Mouse (Mus musculus): ENCODE results near the gene Vkorc1. TPM values are rescaled to one million over a fixed set of nuclear protein-coding genes. Genes with fewer than 3 reads are reported as not detected.
"Not testable (repeated sequence)": the region's sequence is repeated elsewhere in the genome, so short reads cannot be mapped to it uniquely, and the experiment has no call there.

Vkorc1 gene
- polyA plus RNA-seq (2015; fragmentation: Nextera tagmentation; extraction: Ambion mirVana) = 260 and 261 TPM in 2 replicates

- H3K9ac ChIP-seq (ENCODE audit: low read depth, low read length) = peak within 1 kb of the TSS; percentile 79
- H3K4me1 ChIP-seq (ENCODE audit: control insufficient read depth, insufficient read depth, low read length) = peaks cover 18% of the 10 kb centered on the region
- no peaks in the 10 kb centered on the region for H3K36me3 ChIP-seq (ENCODE audit: control insufficient read depth, insufficient read depth, low read length)
- peak within 1 kb of the TSS; percentile 86 for H3K4me2 ChIP-seq (ENCODE audit: low read depth, low read length)
- peak; percentile 92 for ATAC-seq
- under 1% methylated on average over 26 of the region's 26 CpGs for WGBS
- no peaks in the 10 kb centered on the region for H3K27me3 ChIP-seq (replicated peaks; ENCODE audit: control insufficient read depth, insufficient read depth, low read length)
- H3K27ac ChIP-seq (ENCODE audit: low read length) = peak within 1 kb of the TSS; percentile 92
- H3K4me3 ChIP-seq (ENCODE audit: low read length) = peak within 1 kb of the TSS; percentile 72
- H3K9me3 ChIP-seq (ENCODE audit: control insufficient read depth, low read length) = no peaks in the 10 kb centered on the region
These were observed at the start of gene Vkorc1, which contains the start of gene Gm21974 for GRCm38 (mm10) chr7:127895442-127895841. Gene Vkorc1, minus strand, starts transcription at chr7:127895617. Gene Gm21974, minus strand, starts transcription at chr7:127895454.

- Histone ChIP-seq H3K4me2 (ENCODE audit: low read depth, low read length) (peak overlapping the region; percentile 26), H3K9ac (ENCODE audit: low read depth, low read length) (peak overlapping the region; percentile 22)
These were observed 49.2 kb upstream of the Vkorc1 start for GRCm38 (mm10) chr7:127944614-127945013.

GRCm38 (mm10) chr7:127942097-127942496 is 46.7 kb upstream of the Vkorc1 start:
- H3K36me3 ChIP-seq (ENCODE audit: control insufficient read depth, insufficient read depth, low read length); H3K4me1 ChIP-seq (ENCODE audit: control insufficient read depth, insufficient read depth, low read length); H3K27ac ChIP-seq (ENCODE audit: low read length); H3K9me3 ChIP-seq (ENCODE audit: control insufficient read depth, low read length); H3K4me3 ChIP-seq (ENCODE audit: low read length); H3K9ac ChIP-seq (ENCODE audit: low read depth, low read length); H3K4me2 ChIP-seq (ENCODE audit: low read depth, low read length); ATAC-seq: not testable (repeated sequence)
- WGBS = 53% methylated on average over 2 of the region's 2 CpGs
- peaks cover 13% of the 10 kb centered on the region for H3K27me3 ChIP-seq (replicated peaks; ENCODE audit: control insufficient read depth, insufficient read depth, low read length)

More at GRCm38 (mm10) chr7:127944614-127945013, 49.2 kb upstream of the Vkorc1 start:
- peaks cover 13% of the 10 kb centered on the region for H3K27me3 ChIP-seq (replicated peaks; ENCODE audit: control insufficient read depth, insufficient read depth, low read length)
- peak; percentile 54; the same call in 1 of the 2 replicates for ATAC-seq
- H3K27ac ChIP-seq (ENCODE audit: low read length) = no peak overlapping the region
- no peaks in the 10 kb centered on the region for H3K36me3 ChIP-seq (ENCODE audit: control insufficient read depth, insufficient read depth, low read length)
- peak overlapping the region; percentile 9; the same call in 1 of the 2 replicates for H3K4me3 ChIP-seq (ENCODE audit: low read length)
- WGBS = 7% methylated on average over 23 of the region's 23 CpGs
- peaks cover 11% of the 10 kb centered on the region; the same call in 1 of the 2 replicates for H3K4me1 ChIP-seq (ENCODE audit: control insufficient read depth, insufficient read depth, low read length)
- H3K9me3 ChIP-seq (ENCODE audit: control insufficient read depth, low read length) = no peaks in the 10 kb centered on the region

DNA sequence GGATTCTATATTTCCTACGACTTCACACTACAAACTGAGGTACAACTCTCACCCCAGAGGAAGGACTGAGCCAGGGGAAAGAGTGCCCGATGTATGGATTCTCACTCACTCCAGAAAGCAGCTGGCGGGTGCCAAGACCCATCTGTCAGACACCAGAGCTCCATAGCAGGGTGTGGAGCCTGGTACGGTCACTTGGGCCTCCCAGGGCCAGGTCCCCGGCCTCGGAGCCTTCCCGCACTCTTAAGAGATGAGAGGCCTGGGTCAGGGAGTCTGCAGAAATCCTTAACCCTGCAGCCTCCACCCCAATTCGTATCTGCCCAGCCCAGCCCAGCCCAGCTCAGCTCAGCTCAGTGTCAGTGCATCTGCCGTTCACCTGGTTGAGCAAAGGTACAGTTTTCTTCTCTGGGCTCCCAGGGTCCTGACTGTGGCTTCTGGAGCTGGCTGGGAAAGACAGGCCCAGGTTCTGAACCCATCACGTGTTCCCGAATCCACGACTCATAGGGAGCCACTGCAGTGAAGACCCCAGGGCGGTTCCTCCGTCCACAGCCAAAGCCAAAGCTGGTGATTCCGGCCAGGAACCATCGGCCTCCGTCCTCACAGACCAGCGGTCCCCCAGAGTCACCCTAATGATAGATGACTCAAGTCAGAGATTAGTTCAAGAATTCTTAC is 40.9 kb upstream of the Vkorc1 start:
- 51% methylated on average over 18 of the region's 18 CpGs for WGBS
- no peak for ATAC-seq
- H3K27ac ChIP-seq (ENCODE audit: low read length) = peak overlapping the region; percentile 69; the same call in 1 of the 2 replicates

GRCm38 (mm10) chr7:127935748-127936159 is 40.3 kb upstream of the Vkorc1 start:
- no peaks in the 10 kb centered on the region for H3K9me3 ChIP-seq (ENCODE audit: control insufficient read depth, low read length)
- no peaks in the 10 kb centered on the region for H3K27me3 ChIP-seq (replicated peaks; ENCODE audit: control insufficient read depth, insufficient read depth, low read length)
- ATAC-seq = peak; percentile 49
- peak overlapping the region; percentile 96 for H3K4me2 ChIP-seq (ENCODE audit: low read depth, low read length)
- H3K4me1 ChIP-seq (ENCODE audit: control insufficient read depth, insufficient read depth, low read length) = peaks cover 42% of the 10 kb centered on the region
- H3K27ac ChIP-seq (ENCODE audit: low read length) = peak overlapping the region; percentile 69
- H3K4me3 ChIP-seq (ENCODE audit: low read length) = peak overlapping the region; percentile 79
- no peaks in the 10 kb centered on the region for H3K36me3 ChIP-seq (ENCODE audit: control insufficient read depth, insufficient read depth, low read length)
- peak overlapping the region; percentile 89 for H3K9ac ChIP-seq (ENCODE audit: low read depth, low read length)
- under 1% methylated on average over 38 of the region's 38 CpGs for WGBS

More for the DNA sequence above, 40.9 kb upstream of the Vkorc1 start:
- Histone ChIP-seq H3K4me1 (ENCODE audit: control insufficient read depth, insufficient read depth, low read length) (peaks cover 39% of the 10 kb centered on the region), H3K9ac (ENCODE audit: low read depth, low read length) (peak overlapping the region; percentile 89), H3K4me2 (ENCODE audit: low read depth, low read length) (peak overlapping the region; percentile 96), H3K27me3 (replicated peaks; ENCODE audit: control insufficient read depth, insufficient read depth, low read length) (no peaks in the 10 kb centered on the region), H3K36me3 (ENCODE audit: control insufficient read depth, insufficient read depth, low read length) (no peaks in the 10 kb centered on the region), H3K4me3 (ENCODE audit: low read length) (peak overlapping the region; percentile 79), H3K9me3 (ENCODE audit: control insufficient read depth, low read length) (no peaks in the 10 kb centered on the region)

DNA sequence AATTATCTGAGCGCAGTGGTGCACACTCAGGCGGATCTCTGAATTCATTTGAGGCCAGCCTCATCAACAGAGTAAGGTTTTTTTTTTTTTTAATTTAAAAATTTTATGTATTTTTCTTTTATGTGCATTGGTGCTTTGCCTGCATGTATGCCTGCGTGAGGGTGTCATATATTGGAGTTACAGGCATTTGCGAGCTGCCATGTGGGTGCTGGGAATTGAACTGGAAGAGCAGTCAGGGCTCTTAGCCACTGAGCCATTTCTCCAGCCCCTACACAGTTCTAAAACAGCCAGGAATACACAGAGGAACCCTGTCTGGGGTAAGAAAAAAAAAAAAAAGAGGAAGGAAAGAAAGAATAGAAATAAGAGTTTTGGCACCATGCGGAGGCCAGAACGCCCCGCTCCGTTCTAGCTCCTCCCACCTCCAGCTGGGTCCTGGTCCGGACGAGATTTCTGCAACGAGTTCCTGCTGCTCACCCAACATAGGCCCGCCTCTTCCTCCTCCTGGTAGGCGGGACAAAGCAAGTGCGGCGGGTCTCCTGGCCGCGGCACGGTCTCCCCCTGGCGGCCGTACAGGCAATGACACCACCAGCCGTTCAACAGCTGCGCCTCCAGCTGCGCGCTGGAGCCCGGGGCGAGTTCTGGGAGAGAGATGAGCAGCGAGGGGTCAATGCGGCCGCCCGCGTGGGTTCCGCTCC is 39.8 kb upstream of the Vkorc1 start:
- no peaks in the 10 kb centered on the region for H3K27me3 ChIP-seq (replicated peaks; ENCODE audit: control insufficient read depth, insufficient read depth, low read length)
- peak; percentile 93 for ATAC-seq
- peak overlapping the region; percentile 69 for H3K27ac ChIP-seq (ENCODE audit: low read length)
- H3K36me3 ChIP-seq (ENCODE audit: control insufficient read depth, insufficient read depth, low read length) = no peaks in the 10 kb centered on the region
- no peaks in the 10 kb centered on the region for H3K9me3 ChIP-seq (ENCODE audit: control insufficient read depth, low read length)
- H3K9ac ChIP-seq (ENCODE audit: low read depth, low read length) = peak overlapping the region; percentile 89
- WGBS = 6% methylated on average over 32 of the region's 32 CpGs
- H3K4me2 ChIP-seq (ENCODE audit: low read depth, low read length) = peak overlapping the region; percentile 96
- peak overlapping the region; percentile 79 for H3K4me3 ChIP-seq (ENCODE audit: low read length)
- H3K4me1 ChIP-seq (ENCODE audit: control insufficient read depth, insufficient read depth, low read length) = peaks cover 47% of the 10 kb centered on the region

DNA sequence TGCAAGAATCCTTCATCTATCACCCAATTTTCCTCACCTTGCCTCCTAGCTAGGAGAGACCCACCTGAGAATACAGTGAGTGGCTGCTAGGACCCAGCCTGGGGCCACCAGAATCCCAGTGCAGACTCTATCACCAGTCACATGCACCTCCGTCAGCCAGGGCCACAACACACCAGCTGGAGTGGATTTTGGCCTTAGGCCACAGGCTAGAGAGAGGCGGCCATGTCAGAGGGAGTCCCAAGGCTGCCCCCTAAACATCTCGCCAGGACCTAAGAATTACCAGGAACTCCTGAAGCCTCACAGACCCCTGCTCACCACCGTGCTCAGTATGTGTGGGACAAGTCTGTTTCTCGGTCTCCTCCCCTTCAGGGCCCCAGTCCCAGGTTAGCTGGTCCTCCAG is 38.7 kb upstream of the Vkorc1 start:
- Histone ChIP-seq H3K4me2 (ENCODE audit: low read depth, low read length) (no peak overlapping the region), H3K27ac (ENCODE audit: low read length) (no peak overlapping the region), H3K9me3 (ENCODE audit: control insufficient read depth, low read length) (no peaks in the 10 kb centered on the region), H3K27me3 (replicated peaks; ENCODE audit: control insufficient read depth, insufficient read depth, low read length) (no peaks in the 10 kb centered on the region), H3K4me3 (ENCODE audit: low read length) (no peak overlapping the region), H3K4me1 (ENCODE audit: control insufficient read depth, insufficient read depth, low read length) (peaks cover 48% of the 10 kb centered on the region), H3K36me3 (ENCODE audit: control insufficient read depth, insufficient read depth, low read length) (no peaks in the 10 kb centered on the region), H3K9ac (ENCODE audit: low read depth, low read length) (peak overlapping the region; percentile 62)
- no peak for ATAC-seq
- 80% methylated on average over 5 of the region's 5 CpGs for WGBS

DNA sequence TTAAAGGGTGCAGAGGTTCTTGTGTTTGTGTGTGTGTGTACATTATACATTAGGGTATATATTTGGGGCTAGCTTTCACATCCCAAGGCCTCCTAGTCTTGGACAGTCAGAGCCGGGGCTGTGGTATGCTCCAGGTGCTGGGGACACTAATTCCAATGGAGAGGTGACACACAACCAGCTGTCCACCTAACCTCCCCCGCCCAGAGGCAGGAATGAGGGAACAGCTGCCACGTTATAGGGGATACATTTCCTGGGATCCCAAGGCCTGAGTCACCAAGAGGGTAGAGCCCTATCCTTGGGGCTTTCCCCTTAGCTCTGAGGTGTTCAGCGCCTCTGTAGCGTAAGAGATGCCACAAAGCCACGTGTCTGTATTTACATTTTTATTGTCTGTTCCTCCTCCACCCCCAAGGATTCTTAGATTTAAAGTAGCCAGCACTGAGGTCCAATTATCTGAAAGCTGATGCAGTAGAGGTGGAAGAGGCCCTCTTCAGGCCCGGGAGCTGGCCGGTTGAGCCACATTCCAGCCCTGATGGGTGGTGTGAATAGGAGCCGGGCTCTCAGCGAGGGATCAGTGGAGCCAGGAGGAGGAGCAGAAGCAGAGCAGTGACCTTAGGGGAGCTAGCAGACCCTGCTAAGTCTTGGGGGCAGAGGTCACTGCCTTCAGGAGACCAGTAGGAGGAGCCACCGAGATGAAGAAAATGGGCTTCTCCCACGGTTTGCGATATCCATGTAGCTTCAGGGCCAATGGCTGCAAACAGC is 37.0 kb upstream of the Vkorc1 start:
- peak overlapping the region; percentile 28 for H3K4me2 ChIP-seq (ENCODE audit: low read depth, low read length)
- ATAC-seq = no peak
- H3K4me3 ChIP-seq (ENCODE audit: low read length) = no peak overlapping the region
- WGBS = 20% methylated on average over 13 of the region's 13 CpGs
- peak overlapping the region; percentile 80 for H3K27ac ChIP-seq (ENCODE audit: low read length)
- no peaks in the 10 kb centered on the region for H3K9me3 ChIP-seq (ENCODE audit: control insufficient read depth, low read length)
- H3K4me1 ChIP-seq (ENCODE audit: control insufficient read depth, insufficient read depth, low read length) = peaks cover 48% of the 10 kb centered on the region
- no peaks in the 10 kb centered on the region for H3K27me3 ChIP-seq (replicated peaks; ENCODE audit: control insufficient read depth, insufficient read depth, low read length)
- H3K9ac ChIP-seq (ENCODE audit: low read depth, low read length) = peak overlapping the region; percentile 57; the same call in 1 of the 2 replicates
- H3K36me3 ChIP-seq (ENCODE audit: control insufficient read depth, insufficient read depth, low read length) = no peaks in the 10 kb centered on the region
